Mouse (Mus musculus) lung, adult 2 months (tissue): ENCODE measurements at regions not wholly inside any gene's neighbourhood (a gene's known extent, or its start where the extent isn't known, plus 50 kb on each side); places are given as distances from the start of the nearest gene placed in this dataset.

Experiments used
- DNase-seq: peaks from one replicate; pipeline ENCODE4 v3.0.0; 2022
- H3K4me1 ChIP-seq: fragments of 200-500 bp; 2 replicates; pipeline ENCODE4 v1.6.1; 2011; ENCODE audit warnings: low read length; ENCODE audit not compliant: control insufficient read depth, insufficient read depth
- H3K4me3 ChIP-seq: fragments of 200-500 bp; replicated peaks from 2 replicates; pipeline ENCODE3; 2011; ENCODE audit warnings: low read depth, mild to moderate bottlenecking, control low read depth, low read length; ENCODE audit errors: extremely low read depth
- CTCF ChIP-seq: fragments of 200-500 bp; IDR thresholded peaks from 2 replicates; pipeline ENCODE4 v1.5.1; 2011; ENCODE audit warnings: mild to moderate bottlenecking, low read length, control low read depth; ENCODE audit not compliant: insufficient read depth
- POLR2A ChIP-seq: fragments of 200-500 bp; IDR thresholded peaks from 2 replicates; pipeline ENCODE4 v1.6.1; 2011; ENCODE audit warnings: low read depth, mild to moderate bottlenecking, control low read depth, low read length, borderline replicate concordance; ENCODE audit errors: extremely low read depth
- WGBS: fragments of 180-500 bp; shearing (Covaris S2); methylation state at CpG from one replicate; pipeline ENCODE4 v1.1.7; 2018; 5-methylcytosine and 5-hydroxymethylcytosine counted together

- Histone ChIP-seq H3K4me1 (no peaks in the 10 kb centered on the region), H3K4me3 (no peak overlapping the region)
- TF ChIP-seq POLR2A = no peak
- no peak for TF ChIP-seq CTCF
- no peak for DNase-seq
- WGBS = 80% methylated on average over 8 of the region's 8 CpGs
Measured at GRCm38 (mm10) chr13:46135411-46135810, 138.1 kb upstream of the Stmnd1 start.

GRCm38 (mm10) chr13:46129236-46129855 lies 144.2 kb upstream of the Stmnd1 start:
- 84% methylated on average over 9 of the region's 9 CpGs for WGBS
- TF ChIP-seq CTCF = no peak
- TF ChIP-seq POLR2A = no peak
- H3K4me3 ChIP-seq = no peak overlapping the region
- no peaks in the 10 kb centered on the region for H3K4me1 ChIP-seq
- no peak for DNase-seq

GRCm38 (mm10) chr13:46123446-46123845 lies 150.1 kb upstream of the Stmnd1 start:
- Histone ChIP-seq H3K4me3 (no peak overlapping the region), H3K4me1 (no peaks in the 10 kb centered on the region)
- no peak for DNase-seq
- WGBS = 50% methylated on average over 3 of the region's 3 CpGs
- no peak for TF ChIP-seq CTCF
- no peak for TF ChIP-seq POLR2A

- WGBS = 89% methylated on average over 4 of the region's 4 CpGs
- Histone ChIP-seq H3K4me3 (no peak overlapping the region), H3K4me1 (no peaks in the 10 kb centered on the region)
- TF ChIP-seq POLR2A (no peak), CTCF (no peak)
- DNase-seq = no peak
Measured at GRCm38 (mm10) chr13:46116576-46116975, 151.8 kb upstream of the Atxn1 start.

GRCm38 (mm10) chr13:46104971-46105370 lies 140.2 kb upstream of the Atxn1 start:
- TF ChIP-seq CTCF (no peak), POLR2A (no peak)
- Histone ChIP-seq H3K4me3 (no peak overlapping the region), H3K4me1 (no peaks in the 10 kb centered on the region)
- DNase-seq = no peak
- WGBS = 64% methylated on average over 6 of the region's 6 CpGs

- no peak for DNase-seq
- no peak for TF ChIP-seq CTCF
- no peak for TF ChIP-seq POLR2A
- WGBS = 76% methylated on average over 7 of the region's 7 CpGs
- Histone ChIP-seq H3K4me1 (no peaks in the 10 kb centered on the region), H3K4me3 (no peak overlapping the region)
Measured at GRCm38 (mm10) chr13:46098621-46099020, 133.8 kb upstream of the Atxn1 start.

- no peak for DNase-seq
- Histone ChIP-seq H3K4me1 (no peaks in the 10 kb centered on the region), H3K4me3 (no peak overlapping the region)
- TF ChIP-seq CTCF (no peak), POLR2A (no peak)
- WGBS = 76% methylated on average over 7 of the region's 7 CpGs
Measured at GRCm38 (mm10) chr13:46098131-46098530, 133.3 kb upstream of the Atxn1 start.

GRCm38 (mm10) chr13:46096968-46097367 lies 132.2 kb upstream of the Atxn1 start:
- DNase-seq = peak; percentile 4
- H3K4me3 ChIP-seq = no peak overlapping the region
- H3K4me1 ChIP-seq = no peaks in the 10 kb centered on the region
- no peak for TF ChIP-seq POLR2A
- no peak for TF ChIP-seq CTCF
- WGBS = 3% methylated on average over 5 of the region's 5 CpGs

- TF ChIP-seq POLR2A = no peak
- TF ChIP-seq CTCF = no peak
- Histone ChIP-seq H3K4me1 (no peaks in the 10 kb centered on the region), H3K4me3 (no peak overlapping the region)
- no peak for DNase-seq
- 58% methylated on average over 8 of the region's 8 CpGs for WGBS
Measured at GRCm38 (mm10) chr13:46096416-46096815, 131.6 kb upstream of the Atxn1 start.

GRCm38 (mm10) chr13:46092787-46093186 lies 128.0 kb upstream of the Atxn1 start:
- H3K4me1 ChIP-seq = no peaks in the 10 kb centered on the region
- TF ChIP-seq CTCF (no peak), POLR2A (no peak)
- WGBS = 80% methylated on average over 3 of the region's 3 CpGs
- H3K4me3 ChIP-seq = no peak overlapping the region
- DNase-seq = no peak
